Mouse (Mus musculus): Measurements from ENCODE around the gene Lrrc28. TPM values are rescaled to one million over a fixed set of nuclear protein-coding genes. Genes with fewer than 3 reads are reported as not detected.

Gene Lrrc28
- total RNA-seq, 2 experiments from 2014 or later: 18.2 to 26.1 TPM

- no peak for DNase-seq (ENCODE audit: low spot score)
Observed at GRCm38 (mm10) chr7:67596961-67597360, 48.1 kb downstream of the Lrrc28 start.

DNA sequence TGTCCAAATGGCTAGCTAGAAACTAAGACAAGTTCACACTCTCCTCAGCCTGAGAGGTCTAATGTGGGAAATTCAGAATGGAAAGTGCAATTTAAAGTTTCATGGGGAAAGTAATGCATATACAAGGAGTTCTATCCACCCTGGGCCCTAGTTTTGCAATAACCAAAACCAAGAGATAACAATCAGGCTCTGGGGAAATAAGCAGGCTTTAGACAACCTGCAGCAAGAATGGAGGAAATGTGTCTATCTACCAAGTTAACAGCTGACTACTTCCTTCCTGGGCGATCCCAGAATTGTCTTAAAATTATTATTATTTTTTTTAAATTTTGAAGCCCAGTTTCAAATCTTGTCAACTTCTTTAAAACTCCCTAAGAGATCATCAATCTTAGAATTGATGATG, 48.7 kb downstream of the Lrrc28 start:
- DNase-seq (ENCODE audit: low spot score): no peak

DNA sequence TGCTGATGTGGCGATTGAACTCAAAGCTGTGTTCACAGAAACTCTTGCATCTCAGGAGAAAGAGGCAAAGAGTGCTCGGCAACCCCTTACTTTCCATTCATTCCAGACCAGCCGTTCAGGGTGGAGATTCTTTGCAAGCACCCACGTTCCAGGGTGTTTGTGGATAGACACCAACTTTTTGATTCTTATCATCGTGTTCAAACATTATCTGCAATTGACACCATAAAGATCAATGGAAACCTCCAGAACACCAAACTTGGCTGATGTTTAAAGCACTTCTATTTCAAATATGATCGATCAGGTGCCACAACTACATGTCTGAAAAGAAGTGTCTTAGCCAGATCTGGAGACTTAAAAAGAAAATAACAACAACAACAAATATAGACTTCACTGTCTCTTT, 51.2 kb downstream of the Lrrc28 start:
- no peak for DNase-seq (ENCODE audit: low spot score)

DNA sequence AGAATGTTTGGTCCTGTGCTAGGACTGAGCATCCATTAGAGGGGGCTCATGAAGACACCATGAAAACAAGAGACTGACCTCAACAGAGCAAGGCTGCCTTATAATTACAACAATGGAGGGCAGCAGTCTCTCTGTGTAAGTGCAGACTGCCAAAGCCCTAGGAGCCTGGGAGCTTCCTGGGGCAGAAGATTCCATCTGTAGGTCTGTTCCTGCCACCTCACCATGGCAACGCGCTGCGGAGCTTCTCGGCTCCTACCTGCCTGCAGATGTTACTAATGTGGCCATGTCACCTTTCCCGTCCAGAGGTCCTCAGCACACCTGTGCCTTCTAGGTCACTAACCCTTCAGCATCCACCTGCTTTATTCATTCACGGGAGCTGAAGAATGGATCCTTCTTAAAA, 52.4 kb downstream of the Lrrc28 start:
- DNase-seq (ENCODE audit: low spot score): no peak

GRCm38 (mm10) chr7:67588743-67589142, 56.3 kb downstream of the Lrrc28 start:
- DNase-seq (ENCODE audit: low spot score): no peak

- DNase-seq (ENCODE audit: low spot score): no peak
Observed at GRCm38 (mm10) chr7:67586479-67586878, 58.6 kb downstream of the Lrrc28 start.

GRCm38 (mm10) chr7:67583852-67584251, 61.2 kb downstream of the Lrrc28 start:
- no peak for DNase-seq (ENCODE audit: low spot score)

GRCm38 (mm10) chr7:67578783-67579482, 66.1 kb downstream of the Lrrc28 start:
- DNase-seq (ENCODE audit: low spot score): peak; percentile 20

- DNase-seq (ENCODE audit: low spot score): no peak
Observed at GRCm38 (mm10) chr7:67578044-67578443, 67.0 kb downstream of the Lrrc28 start.

DNA sequence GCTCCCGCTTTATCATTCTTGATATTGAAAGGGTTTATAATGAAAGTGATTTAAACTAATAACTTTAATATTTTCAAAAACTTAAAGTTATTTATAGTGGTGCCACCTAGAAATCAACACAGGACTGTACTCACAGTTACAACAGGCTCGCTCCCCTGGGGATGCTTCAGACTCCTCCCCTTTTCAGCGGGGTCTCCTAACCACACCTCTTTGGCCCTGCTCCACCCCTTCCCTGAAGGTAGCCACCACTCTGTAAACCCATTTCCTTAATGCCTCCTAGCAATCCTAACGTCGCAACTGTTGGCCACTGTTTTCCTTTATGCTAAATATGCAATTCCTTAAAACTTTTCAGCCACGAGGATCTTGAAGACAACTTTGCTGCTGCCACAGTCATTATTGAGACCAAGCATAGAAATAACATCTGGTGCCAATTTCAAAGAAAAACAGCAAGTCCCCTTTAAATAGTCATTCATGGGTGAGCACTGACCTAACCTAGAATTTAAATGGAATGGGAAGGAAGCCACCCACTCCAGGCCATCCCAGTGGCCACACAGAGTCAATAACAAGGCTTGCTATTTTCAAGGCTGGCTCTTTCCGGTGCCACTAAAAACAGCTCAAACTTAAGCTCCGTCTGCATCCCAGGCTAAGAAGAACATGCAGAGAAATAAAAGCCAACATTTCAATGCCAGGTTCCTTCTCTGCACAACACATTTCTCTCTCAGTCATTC, 78.4 kb downstream of the Lrrc28 start:
- DNase-seq (ENCODE audit: low spot score): peak; percentile 22

- no peak for DNase-seq (ENCODE audit: low spot score)
Observed at GRCm38 (mm10) chr7:67565132-67565531, 79.9 kb downstream of the Lrrc28 start.

DNA sequence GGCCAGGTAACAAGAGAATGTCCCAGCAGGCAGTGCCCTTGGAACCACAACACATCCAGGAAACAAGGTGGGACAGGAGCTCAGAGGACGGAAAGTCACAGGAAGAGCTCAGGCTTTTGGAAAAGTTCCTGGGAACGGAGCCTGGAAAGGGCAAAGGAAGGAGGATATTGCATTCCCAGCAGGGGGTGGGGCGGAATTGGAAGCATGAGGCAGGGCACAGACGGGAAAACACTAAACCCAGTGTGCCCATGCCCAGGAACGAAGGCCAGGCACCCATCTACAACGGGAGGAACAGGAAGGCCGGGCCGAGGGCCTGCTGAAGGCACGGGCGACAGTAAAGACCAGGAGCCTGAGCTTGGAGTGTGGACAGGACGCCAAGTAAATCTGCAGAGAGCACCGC, 82.9 kb downstream of the Lrrc28 start:
- DNase-seq (ENCODE audit: low spot score): peak; percentile 64

DNA sequence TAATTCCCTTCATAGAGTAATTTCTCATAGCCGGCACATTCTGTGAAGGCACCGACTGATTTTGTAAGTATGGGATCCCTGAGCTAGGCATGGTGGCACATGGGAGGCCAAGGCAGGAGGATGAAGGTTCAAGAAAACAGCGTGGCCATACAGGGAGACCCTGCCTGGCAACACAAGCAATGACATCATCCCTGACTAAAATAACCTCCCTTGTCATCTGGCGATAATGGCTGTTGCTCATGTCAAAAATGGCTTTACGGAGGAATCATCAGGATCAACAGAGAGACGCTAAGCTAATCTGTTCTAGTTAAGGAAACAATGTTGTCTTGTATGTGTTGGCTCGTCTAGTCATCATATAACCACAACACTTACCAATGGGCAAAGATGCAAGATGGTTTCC, 85.6 kb downstream of the Lrrc28 start:
- DNase-seq (ENCODE audit: low spot score): no peak

DNA sequence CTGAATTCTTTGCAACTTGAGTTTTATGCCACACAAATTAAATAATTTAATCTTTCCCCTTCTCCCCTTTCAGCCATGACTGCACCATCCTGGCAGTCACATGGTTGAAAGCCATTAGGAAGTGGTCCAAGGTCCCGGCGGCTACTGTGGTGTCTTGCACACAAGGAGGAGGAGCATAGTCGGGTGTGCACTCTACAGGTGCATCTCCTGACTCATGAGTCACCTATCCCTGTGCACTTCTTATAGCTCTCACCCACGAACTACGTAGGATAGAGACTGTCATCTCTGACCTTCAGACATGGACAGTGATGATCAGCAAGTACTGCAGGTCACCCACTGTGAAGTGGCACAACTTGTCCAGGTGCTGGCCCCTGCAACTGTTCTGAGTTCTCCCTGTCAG, 86.8 kb downstream of the Lrrc28 start:
- no peak for DNase-seq (ENCODE audit: low spot score)

- DNase-seq (ENCODE audit: low spot score): no peak
Observed at GRCm38 (mm10) chr7:67554863-67555262, 90.2 kb downstream of the Lrrc28 start.

GRCm38 (mm10) chr7:67551242-67551641, 93.8 kb downstream of the Lrrc28 start:
- no peak for DNase-seq (ENCODE audit: low spot score)

- peak; percentile 89 for DNase-seq (ENCODE audit: low spot score)
Observed at GRCm38 (mm10) chr7:67549073-67549561, 96.0 kb downstream of the Lrrc28 start.

- DNase-seq (ENCODE audit: low spot score): no peak
Observed at GRCm38 (mm10) chr7:67548599-67549041, 96.4 kb downstream of the Lrrc28 start.

DNA sequence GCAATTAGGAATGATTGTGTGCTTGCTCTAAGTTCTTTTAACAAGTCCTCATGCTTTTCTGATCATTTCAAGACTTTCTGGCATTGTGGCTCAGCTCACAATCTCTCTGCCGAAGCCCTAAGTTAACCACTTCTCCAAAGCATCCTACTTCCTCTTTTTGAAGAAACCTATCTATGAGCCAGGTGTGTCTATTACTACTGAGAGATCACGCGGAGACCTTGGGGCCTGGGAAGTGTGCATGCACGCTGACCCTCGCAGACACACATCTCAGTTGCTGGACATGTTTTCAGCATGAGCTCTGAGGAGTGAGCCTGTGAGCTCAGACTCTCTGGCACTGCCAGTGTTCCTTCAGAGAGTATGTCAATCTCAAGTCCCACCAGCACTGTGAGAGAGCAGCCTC, 98.8 kb downstream of the Lrrc28 start:
- DNase-seq (ENCODE audit: low spot score): no peak

DNA sequence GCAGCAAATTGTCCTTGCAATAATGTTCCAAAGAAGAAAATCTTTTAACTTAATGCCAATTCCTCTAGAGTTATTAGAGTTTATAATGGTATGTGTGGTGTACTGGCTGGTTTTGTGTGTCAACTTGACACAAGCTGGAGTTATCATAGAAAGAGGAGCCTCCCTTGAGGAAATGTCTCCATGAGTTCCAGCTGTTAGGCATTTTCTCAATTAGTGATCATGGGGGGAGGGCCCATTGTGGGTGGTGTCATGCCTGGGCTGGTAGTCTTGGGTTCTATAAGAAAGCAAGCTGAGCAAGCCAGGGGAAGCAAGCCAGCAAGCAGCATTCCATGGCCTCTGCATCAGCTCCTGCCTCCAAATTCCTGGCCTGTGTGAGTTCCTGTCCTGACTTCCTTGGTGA, 100.5 kb downstream of the Lrrc28 start:
- no peak for DNase-seq (ENCODE audit: low spot score)

- no peak for DNase-seq (ENCODE audit: low spot score)
Observed at GRCm38 (mm10) chr7:67543641-67544040, 101.4 kb downstream of the Lrrc28 start.

DNA sequence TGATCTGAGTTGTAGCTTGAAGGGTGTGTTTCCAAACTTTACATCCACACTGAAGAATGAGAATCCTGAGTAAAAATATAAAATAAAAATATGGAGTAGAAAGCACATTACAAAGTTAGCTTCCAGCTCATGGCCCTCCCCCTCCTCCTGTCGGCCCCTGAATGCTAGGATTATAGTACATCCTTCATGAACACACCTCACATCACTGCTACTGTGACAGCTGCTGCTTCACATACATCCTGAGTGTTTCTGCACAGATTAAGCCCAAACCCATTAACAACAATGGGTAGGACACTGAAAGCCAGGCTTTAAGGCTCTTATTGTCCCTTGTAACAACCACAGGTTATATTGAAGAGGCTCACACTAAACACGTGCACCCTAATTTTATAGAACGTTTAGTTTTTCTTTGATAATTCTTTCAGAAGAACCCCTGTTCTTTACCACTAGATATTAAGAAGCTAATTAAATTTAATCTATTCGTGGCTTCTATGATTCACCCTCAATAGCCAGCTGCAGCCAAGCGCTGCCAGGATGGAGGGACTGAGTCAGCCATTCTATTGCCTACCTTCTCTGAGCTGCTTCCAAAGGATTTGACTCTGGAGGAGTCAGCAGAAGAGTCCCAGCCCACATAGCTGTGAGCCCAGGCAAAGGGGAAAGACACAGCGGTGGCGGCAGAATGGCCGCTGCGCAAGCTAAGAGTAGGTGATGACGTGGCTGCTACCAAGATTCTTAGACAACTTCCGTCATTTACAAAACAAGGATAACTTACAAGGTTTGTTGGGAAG, 108.3 kb downstream of the Lrrc28 start:
- no peak for DNase-seq (ENCODE audit: low spot score)
